Mouse (Mus musculus): ENCODE data around the gene Mef2c. TPM values are rescaled to one million over a fixed set of nuclear protein-coding genes. Genes with fewer than 3 reads are reported as not detected.

The Mef2c gene
- polyA plus RNA-seq, 1 experiment from 2014 or later = 169 TPM

DNA sequence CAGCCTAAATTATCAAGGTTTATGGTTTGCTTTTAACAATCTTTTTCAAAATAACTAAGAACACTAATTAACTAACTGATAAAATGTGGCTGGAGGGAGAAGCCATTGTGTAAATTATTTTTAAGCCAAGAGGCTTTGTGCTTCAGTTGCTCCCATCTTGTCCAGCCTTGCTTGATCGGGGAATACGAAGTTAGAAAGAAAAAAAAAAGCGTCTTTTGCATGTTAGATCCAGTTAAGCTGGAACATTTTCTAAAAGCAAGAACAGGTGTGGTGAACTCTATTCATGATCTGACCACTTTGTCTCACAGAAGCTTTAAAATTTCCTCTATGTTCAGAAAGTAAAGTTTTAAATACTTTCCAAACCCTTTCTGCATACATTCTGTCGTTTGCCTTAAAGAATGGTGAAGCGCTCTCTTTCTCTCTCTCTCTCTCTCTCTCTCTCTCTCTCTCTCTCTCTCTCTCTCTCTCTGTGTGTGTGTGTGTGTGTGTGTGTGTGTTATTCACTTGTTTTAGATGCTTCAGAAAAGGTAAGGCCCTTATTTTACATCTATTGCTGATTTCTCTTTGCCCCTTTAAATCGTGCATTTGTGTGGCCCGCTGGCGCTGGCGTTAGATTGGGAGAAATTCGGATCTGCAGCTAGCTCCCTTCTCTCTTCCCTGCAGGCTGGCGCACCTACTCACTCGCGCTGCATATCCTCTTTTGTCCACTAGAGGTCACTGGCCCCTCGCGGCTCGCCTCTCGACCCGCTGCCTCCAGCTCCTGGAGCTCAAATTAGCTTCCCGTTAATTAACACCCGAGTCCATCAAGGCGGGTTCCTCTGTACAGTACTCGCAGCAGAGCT, 210.9 kb downstream of the Mef2c start:
- Histone ChIP-seq H3K4me2 (peak overlapping the region; percentile 56), H3K4me3 (peak overlapping the region; percentile 34), H3K27ac (no peak overlapping the region), H3K9me3 (no peaks in the 10 kb centered on the region), H3K9ac (no peak overlapping the region), H3K27me3 (peaks cover 92% of the 10 kb centered on the region), H3K4me1 (peaks cover 6% of the 10 kb centered on the region), H3K36me3 (no peaks in the 10 kb centered on the region)
- ATAC-seq (ENCODE audit: insufficient number of reproducible peaks, insufficient read depth, low FRiP score, low TSS enrichment, low read depth) = peak; percentile 53; the same call in 1 of the 2 replicates
- 1% methylated on average over 22 of the region's 22 CpGs for WGBS

DNA sequence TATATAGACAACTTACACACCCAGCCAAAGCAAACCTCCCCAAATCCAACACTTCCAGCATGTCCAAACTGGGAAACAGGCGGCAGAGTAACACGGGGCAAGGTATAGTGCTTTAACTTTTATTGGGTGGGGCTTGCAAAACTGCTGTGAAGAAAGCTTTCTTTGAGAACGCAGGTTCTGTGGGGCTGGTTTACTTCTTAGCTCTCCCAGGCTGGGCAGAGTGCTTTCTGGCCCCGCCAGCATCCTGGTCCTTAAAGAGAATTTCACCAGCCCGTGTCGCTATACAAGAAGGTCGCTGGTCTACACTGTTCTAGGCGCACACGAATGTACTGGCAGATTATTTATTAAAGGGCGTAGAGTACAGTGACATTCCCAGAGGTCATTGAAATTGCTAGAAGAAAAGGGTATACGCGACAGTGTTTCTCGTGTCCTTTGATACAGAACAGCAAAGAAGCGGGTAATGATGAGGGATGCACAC, 211.5 kb downstream of the Mef2c start:
- Histone ChIP-seq H3K4me2 (peak overlapping the region; percentile 56), H3K9me3 (no peaks in the 10 kb centered on the region), H3K9ac (no peak overlapping the region), H3K4me3 (peak overlapping the region; percentile 34), H3K27ac (no peak overlapping the region), H3K27me3 (peaks cover 97% of the 10 kb centered on the region), H3K4me1 (peaks cover 6% of the 10 kb centered on the region), H3K36me3 (no peaks in the 10 kb centered on the region)
- peak; percentile 38; the same call in 1 of the 2 replicates for ATAC-seq (ENCODE audit: insufficient number of reproducible peaks, insufficient read depth, low FRiP score, low TSS enrichment, low read depth)
- WGBS = 2% methylated on average over 14 of the region's 14 CpGs

DNA sequence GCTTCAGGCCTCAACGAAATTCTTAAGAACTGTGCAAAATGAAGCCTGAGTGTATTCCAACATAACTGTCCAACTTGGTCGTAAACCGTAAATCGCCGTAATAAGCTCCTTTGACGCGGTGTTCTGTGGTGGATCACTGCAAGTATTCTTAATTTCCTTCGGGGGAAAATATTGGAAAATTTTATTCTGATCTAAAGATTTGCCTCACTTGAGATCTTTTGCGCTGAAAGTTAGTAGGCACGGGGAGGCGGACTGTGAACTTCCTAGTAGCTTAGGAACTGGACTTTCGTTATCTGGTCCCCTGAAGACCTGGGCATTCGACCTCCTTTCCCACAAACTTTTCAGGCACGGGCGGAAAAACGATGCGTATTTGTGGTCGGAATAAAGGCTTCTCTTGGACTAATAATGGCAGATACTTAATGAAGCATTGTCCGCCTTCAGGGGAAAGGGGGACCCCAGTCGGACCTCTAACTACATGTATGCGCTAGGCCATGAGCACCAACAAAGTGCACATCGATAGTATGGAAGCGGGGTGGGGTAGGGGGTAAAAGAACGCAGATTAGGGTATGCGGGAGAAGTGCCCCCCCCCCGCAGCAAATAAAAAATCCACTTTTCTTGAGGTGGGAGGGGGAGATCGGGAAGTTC, 212.3 kb downstream of the Mef2c start:
- Histone ChIP-seq H3K9me3 (no peaks in the 10 kb centered on the region), H3K9ac (no peak overlapping the region), H3K27ac (no peak overlapping the region), H3K4me2 (0 out of 2 replicates have a peak overlapping the region, but pooled peaks have one; percentile 22), H3K27me3 (peaks cover 99% of the 10 kb centered on the region), H3K4me3 (peak overlapping the region; percentile 12; the same call in 1 of the 2 replicates), H3K4me1 (peaks cover 10% of the 10 kb centered on the region), H3K36me3 (no peaks in the 10 kb centered on the region)
- 3% methylated on average over 27 of the region's 27 CpGs for WGBS
- no peak for ATAC-seq (ENCODE audit: insufficient number of reproducible peaks, insufficient read depth, low FRiP score, low TSS enrichment, low read depth)

All from embryonic facial prominence, embryonic 13.5 days (tissue).